Mouse (Mus musculus) cerebellum, adult 2 months (tissue): ENCODE data around the gene Sirpb1a. TPM values are rescaled to one million over a fixed set of nuclear protein-coding genes. Genes with fewer than 3 reads are reported as not detected.
"Not testable (repeated sequence)": the region's sequence is repeated elsewhere in the genome, so short reads cannot be mapped to it uniquely, and the experiment has no call there.

Experiments
- DNase-seq, 2 experiments: peaks; one replicate each; pipeline ENCODE4 v3.0.0; 2021
- H3K27ac ChIP-seq: fragments of 200-500 bp; 2 replicates; pipeline ENCODE4 v1.5.1; 2012; ENCODE audit warnings: low read length, control low read depth, inconsistent platforms; ENCODE audit not compliant: insufficient read depth
- H3K27me3 ChIP-seq: fragments of 200-500 bp; 2 replicates; pipeline ENCODE4 v1.6.1; 2012; ENCODE audit warnings: inconsistent platforms, mild to moderate bottlenecking, low read length, moderate library complexity; ENCODE audit not compliant: control insufficient read depth, insufficient read depth
- H3K4me1 ChIP-seq: fragments of 200-500 bp; 2 replicates; pipeline ENCODE4 v1.6.1; 2011; ENCODE audit warnings: low read length; ENCODE audit not compliant: control insufficient read depth, insufficient read depth
- H3K4me3 ChIP-seq: fragments of 200-500 bp; replicated peaks from 2 replicates; pipeline ENCODE3; 2011; ENCODE audit warnings: mild to moderate bottlenecking, low read depth, low read length, control low read depth; ENCODE audit not compliant: insufficient read depth
- CTCF ChIP-seq: fragments of 200-500 bp; IDR thresholded peaks from 2 replicates; pipeline ENCODE4 v1.5.1; 2011; ENCODE audit warnings: low read depth, mild to moderate bottlenecking, control low read depth, low read length, moderate library complexity, borderline replicate concordance; ENCODE audit not compliant: insufficient read depth
- POLR2A ChIP-seq: fragments of 200-500 bp; IDR thresholded peaks from 2 replicates; pipeline ENCODE4 v1.6.1; 2011; ENCODE audit warnings: low read length, control low read depth, borderline replicate concordance; ENCODE audit not compliant: insufficient read depth
- WGBS: fragments of 180-500 bp; shearing (Covaris S2); methylation state at CpG from one replicate; pipeline ENCODE4 v1.1.7; 2018; 5-methylcytosine and 5-hydroxymethylcytosine counted together
- polyA plus RNA-seq: library from polyadenylated mRNA; depleted of rRNA; stranded (reverse); fragments of >200 nt; gene quantifications from 2 replicates; pipeline ENCODE4 v1.2.3, GENCODE M21; 2012; rRNA removed

Sirpb1a gene
- polyA plus RNA-seq, result not detected in 2 replicates

GRCm38 (mm10) chr3:15426447-15426846 is at the start of gene Sirpb1a:
Gene Sirpb1a, minus strand, starts transcription at chr3:15426520.
- H3K27ac ChIP-seq, DNase-seq, H3K4me3 ChIP-seq, H3K27me3 ChIP-seq, H3K4me1 ChIP-seq: not testable (repeated sequence)
- WGBS, result 87% methylated on average over 1 of the region's 1 CpGs

GRCm38 (mm10) chr3:15474831-15475230 is 48.5 kb upstream of the Sirpb1a start:
- DNase-seq, H3K27ac ChIP-seq, H3K4me1 ChIP-seq, H3K4me3 ChIP-seq, H3K27me3 ChIP-seq: not testable (repeated sequence)
- WGBS, result 46% methylated on average over 2 of the region's 2 CpGs

- 37% methylated on average over 2 of the region's 3 CpGs for WGBS
- not testable (repeated sequence) for H3K27me3 ChIP-seq
These were observed 43.8 kb upstream of the Sirpb1a start for GRCm38 (mm10) chr3:15470158-15470557.

GRCm38 (mm10) chr3:15443936-15444335 is 17.6 kb upstream of the Sirpb1a start:
- WGBS, result 67% methylated on average over 1 of the region's 1 CpGs
- not testable (repeated sequence) for DNase-seq, H3K27me3 ChIP-seq, H3K4me3 ChIP-seq, H3K27ac ChIP-seq, H3K4me1 ChIP-seq

More at GRCm38 (mm10) chr3:15470158-15470557, 43.8 kb upstream of the Sirpb1a start:
- not testable (repeated sequence) for H3K27ac ChIP-seq, DNase-seq, H3K4me1 ChIP-seq, H3K4me3 ChIP-seq

GRCm38 (mm10) chr3:15439844-15440243 is 13.5 kb upstream of the Sirpb1a start:
- not testable (repeated sequence) for DNase-seq, H3K4me3 ChIP-seq, H3K27ac ChIP-seq, H3K27me3 ChIP-seq, H3K4me1 ChIP-seq
- WGBS, result 51% methylated on average over 1 of the region's 1 CpGs

- DNase-seq, result no peak
- TF ChIP-seq CTCF, result no peak
- TF ChIP-seq POLR2A, result no peak
- no peaks in the 10 kb centered on the region for H3K27me3 ChIP-seq
- no peak overlapping the region for H3K27ac ChIP-seq
- H3K4me3 ChIP-seq, result no peak overlapping the region
- WGBS, result 57% methylated on average over 1 of the region's 1 CpGs
- no peaks in the 10 kb centered on the region for H3K4me1 ChIP-seq
These were observed 1.6 kb upstream of the Sirpb1a start for GRCm38 (mm10) chr3:15427917-15428316.

GRCm38 (mm10) chr3:15355690-15356089 is 70.6 kb downstream of the Sirpb1a start:
- H3K27ac ChIP-seq, DNase-seq, H3K27me3 ChIP-seq, H3K4me1 ChIP-seq, H3K4me3 ChIP-seq: not testable (repeated sequence)
- WGBS, result 68% methylated on average over 3 of the region's 3 CpGs

GRCm38 (mm10) chr3:15350318-15350717 is 76.0 kb downstream of the Sirpb1a start:
- not testable (repeated sequence) for DNase-seq, H3K4me1 ChIP-seq, H3K27me3 ChIP-seq, H3K4me3 ChIP-seq, H3K27ac ChIP-seq
- 93% methylated on average over 1 of the region's 2 CpGs for WGBS

- H3K27me3 ChIP-seq, H3K4me1 ChIP-seq, H3K27ac ChIP-seq, DNase-seq, H3K4me3 ChIP-seq: not testable (repeated sequence)
- 46% methylated on average over 3 of the region's 3 CpGs for WGBS
These were observed 80.7 kb downstream of the Sirpb1a start for GRCm38 (mm10) chr3:15345606-15346005.

GRCm38 (mm10) chr3:15340287-15340686 is 86.0 kb downstream of the Sirpb1a start:
- WGBS, result 56% methylated on average over 1 of the region's 1 CpGs

More at GRCm38 (mm10) chr3:15340287-15340686, 86.0 kb downstream of the Sirpb1a start:
- H3K27ac ChIP-seq, result no peak overlapping the region
- TF ChIP-seq POLR2A (no peak), CTCF (no peak)
- no peak overlapping the region for H3K4me3 ChIP-seq
- DNase-seq, result no peak
- H3K4me1 ChIP-seq, result no peaks in the 10 kb centered on the region
- H3K27me3 ChIP-seq, result no peaks in the 10 kb centered on the region
